Mouse (Mus musculus): Measurements from ENCODE around the gene Kpna4. TPM values are rescaled to one million over a fixed set of nuclear protein-coding genes. Genes with fewer than 3 reads are reported as not detected.

Gene Kpna4
- total RNA-seq (2022): 10 to 100 TPM; 85.3 to 94.0 (median 91.3) TPM

DNA sequence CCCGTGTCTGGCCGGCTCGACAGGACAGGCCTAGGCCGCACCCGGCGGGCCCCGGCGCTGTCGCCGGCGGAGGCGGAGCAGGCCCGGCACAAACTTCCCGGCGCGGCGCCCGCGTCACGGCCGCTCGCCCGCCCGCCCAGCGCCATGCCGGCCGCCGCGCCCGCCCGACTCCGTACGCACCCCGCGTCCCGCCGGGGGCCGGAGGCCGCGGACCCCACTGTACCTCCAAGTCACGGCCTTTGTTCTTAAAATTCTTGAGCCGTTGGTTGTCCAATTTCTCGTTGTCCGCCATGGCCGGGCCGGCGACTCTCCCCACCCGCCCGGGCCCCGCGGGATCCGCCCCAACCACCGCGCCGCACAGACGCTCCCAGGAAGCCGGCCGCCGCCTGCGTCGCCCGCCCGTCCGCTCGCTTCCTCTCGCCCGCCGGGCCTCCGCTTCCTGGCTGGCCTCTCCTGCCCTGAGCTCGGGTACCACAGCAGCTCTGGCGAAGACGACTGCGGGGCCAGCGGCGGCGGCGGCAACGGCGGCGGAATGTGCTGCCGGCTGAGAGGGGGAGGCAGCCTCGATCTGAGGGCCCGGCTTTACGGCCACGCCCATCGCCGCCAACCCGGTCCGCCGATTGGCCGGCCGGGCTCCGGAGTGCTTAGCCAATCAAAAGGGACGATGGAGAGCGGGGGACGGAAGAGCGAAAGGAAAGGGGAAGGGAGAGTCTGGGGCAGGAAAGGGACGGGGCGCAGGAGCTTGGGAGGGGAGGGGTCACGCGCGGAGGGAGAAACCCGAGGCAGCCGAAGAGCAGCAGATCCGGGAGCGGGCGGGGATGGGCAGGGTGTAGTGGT is at the start of gene Kpna4:
Gene Kpna4 (minus strand): TSS at position 605 of the 837 bp plus-strand sequence.
- DNase-seq (ENCODE audit: low spot score): peak; percentile 93

DNA sequence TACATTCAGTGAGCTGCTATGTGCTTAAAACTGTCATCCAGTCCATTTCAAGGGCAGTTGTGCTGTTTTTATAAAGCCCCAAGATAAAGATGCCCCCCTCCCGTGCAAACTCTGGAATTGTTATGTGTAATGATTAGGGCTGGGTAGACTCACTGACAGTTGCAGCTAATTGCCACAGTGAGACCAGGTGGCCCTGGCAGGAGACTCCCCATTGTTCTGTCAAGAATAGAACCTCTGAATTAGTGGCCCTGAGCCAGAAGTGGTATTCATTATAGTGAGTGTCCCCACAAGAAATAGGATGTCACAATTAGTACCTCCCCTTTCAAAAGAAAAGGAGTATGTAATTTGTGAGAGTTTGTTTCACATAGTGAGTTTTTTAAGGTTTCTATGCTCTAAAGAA is 48.3 kb upstream of the Kpna4 start:
- no peak for DNase-seq (ENCODE audit: low spot score)

DNA sequence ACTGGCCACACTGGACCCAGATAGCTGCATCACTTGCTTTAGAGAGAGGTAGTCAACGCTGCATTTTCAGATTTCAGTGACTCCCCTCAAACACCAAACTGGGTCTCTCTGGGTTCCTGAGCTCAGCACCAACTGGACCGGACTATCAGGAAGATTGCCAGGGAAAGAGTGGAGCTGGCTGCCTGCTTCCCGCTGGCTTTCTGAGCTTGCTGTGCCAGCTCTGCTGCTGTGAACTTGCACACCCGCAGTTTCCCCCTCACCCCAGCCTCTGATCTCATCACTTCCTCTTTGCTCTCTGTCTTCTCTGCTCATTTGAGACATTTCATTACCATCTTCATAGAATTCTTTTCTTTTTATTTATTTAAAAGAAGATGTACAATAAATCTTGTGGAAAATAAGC is 44.2 kb upstream of the Kpna4 start:
- peak; percentile 29 for DNase-seq (ENCODE audit: low spot score)

DNA sequence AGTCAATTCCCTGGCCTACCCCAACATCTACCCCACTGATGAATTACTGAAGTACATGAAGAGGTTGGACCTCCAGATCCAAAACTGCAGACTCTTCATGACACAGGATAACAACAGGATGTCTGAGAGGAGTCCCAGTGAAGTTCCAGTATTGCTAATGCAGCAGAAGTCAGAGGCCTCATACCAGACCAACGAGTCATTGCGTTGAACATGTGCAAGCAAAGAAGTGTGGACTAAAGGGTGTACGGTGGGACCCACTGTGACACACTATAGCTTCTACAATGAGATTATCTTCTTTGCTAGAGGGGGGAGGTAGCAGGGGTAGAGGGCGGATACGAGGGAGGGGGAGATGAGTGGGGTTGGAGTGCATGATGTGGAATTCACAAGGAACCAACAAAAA is 42.9 kb upstream of the Kpna4 start:
- no peak for DNase-seq (ENCODE audit: low spot score)

DNA sequence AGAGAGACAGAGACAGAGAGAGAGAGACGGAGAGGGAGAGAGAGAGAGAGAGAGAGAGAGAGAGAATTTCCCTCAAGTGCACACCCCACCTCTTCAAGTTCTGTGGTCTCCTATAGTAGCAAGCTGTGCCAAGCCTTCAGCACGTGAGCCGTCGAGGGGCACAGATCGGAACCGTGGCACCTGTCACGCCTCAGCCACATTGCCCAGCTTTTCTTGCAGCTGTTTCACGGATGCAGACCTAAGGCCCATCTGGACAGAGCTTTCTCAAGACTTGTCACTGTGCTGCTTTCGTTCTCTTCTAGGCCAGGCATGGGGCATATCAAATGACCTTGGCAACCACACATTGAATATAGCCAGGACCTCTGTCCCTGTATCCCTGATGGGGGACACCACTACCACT is 41.8 kb upstream of the Kpna4 start:
- DNase-seq (ENCODE audit: low spot score): no peak

DNA sequence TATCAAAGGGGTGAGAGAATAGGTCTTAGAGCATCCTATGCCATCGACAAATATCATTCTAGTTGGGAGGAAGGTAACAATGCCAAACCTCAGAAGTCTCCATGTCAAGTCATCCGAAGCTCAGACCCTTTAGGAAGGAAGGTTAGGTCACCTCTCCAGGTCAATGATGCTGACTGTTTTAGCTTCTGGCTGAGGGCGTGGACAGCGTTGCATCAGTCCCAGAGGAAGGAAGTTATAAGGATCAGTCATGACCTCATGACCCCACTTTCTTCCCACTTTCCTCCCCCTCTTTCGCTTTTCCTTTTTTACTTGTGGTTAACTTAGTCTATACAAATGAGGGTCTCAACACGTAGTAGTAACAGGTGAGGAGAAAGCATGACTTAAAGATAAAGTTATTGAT is 36.1 kb upstream of the Kpna4 start:
- DNase-seq (ENCODE audit: low spot score): no peak

DNA sequence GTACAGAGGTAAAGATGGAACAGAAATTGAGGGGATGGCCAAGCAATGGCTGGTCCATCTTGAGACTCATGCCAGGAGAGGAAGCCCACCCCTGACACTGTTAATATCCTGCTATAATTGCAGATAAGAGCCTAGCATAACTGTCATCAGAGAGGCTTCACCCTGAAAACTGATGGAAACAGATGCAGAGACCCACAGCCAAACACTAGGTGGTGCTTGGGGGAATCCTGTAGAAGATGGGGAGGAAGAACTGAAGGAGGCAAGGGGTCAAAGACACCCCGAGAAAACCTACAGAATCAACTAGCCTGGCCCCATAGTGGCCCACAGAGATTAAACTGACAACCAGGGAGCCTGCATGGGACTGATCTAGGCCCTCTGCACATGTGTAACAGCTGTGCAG is 33.5 kb upstream of the Kpna4 start:
- DNase-seq (ENCODE audit: low spot score): no peak

DNA sequence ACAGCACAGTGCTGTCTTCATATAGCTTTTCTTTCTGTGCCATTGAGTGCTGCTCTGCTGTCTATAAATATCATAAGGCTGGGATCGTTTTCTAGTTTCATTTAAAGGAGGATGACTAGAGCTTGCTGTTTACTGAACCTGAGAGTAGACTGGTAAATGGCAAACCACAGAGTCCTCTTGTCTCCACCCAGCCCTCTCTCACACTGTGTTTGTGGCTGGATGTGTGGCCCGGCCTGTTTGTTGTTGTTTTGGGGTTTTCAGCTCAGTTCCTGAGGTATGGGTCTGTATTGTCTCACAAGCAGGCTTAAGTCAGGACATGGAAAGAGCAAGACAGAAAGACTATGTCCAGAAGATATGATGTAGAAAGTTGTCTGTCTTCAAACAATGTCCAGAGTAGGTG is 32.6 kb upstream of the Kpna4 start:
- no peak for DNase-seq (ENCODE audit: low spot score)

DNA sequence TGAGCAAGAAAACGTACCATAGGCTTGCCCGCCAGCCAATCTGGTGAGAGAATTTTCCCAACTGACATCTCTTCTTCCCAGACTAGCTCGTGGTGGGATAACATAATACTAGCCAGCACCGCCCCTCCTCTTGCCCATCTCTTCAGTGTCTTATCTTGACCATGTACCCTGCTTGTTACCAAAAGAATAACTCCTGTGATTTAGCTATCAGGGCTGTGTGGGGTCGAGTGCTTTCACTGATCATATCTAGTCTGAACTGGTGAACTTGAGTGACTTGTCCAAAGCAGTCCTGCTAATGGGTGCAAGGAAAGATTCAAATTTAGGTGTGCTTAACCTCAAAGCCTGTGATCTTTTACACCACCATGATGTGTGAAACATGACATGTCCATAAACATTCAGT is 31.0 kb upstream of the Kpna4 start:
- DNase-seq (ENCODE audit: low spot score): no peak

DNA sequence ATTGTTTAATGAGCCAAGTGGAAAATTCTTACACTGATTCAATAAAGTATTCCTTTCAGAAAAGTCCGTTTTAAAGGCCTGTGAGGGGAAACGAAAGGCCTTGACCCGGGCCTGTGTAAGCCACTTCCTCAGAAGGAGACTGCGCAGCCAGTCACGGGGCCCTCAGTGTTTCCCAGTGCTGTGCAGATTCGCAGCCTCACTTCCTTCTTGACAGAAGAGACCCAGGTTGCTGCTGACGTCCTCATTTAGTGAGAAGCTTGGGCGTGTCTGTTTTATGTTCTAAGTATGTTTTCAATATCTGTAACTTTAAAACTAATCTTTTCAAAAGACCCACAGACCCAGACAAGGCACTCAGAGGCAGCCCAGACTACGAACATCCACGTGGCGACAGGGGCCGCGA is 29.6 kb upstream of the Kpna4 start:
- peak; percentile 51 for DNase-seq (ENCODE audit: low spot score)

DNA sequence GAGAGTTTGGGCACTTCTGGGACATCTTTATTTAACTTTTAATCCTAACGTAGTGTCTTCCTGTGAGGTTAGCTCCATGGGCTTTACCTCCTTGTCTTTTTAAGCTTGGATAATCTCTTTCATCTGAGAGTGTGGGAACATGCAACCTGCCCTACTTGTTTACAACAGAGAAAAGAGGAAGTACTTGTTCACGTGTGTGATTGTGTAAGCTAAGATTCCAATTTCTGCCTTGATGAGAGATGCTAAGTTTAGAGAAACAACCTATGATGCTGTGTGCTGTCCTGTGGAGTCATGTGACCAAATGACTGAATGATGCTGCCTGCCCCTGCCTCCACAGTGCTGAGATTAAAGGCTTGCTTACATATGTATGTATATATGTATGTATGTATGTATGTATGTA is 27.8 kb upstream of the Kpna4 start:
- DNase-seq (ENCODE audit: low spot score): no peak

DNA sequence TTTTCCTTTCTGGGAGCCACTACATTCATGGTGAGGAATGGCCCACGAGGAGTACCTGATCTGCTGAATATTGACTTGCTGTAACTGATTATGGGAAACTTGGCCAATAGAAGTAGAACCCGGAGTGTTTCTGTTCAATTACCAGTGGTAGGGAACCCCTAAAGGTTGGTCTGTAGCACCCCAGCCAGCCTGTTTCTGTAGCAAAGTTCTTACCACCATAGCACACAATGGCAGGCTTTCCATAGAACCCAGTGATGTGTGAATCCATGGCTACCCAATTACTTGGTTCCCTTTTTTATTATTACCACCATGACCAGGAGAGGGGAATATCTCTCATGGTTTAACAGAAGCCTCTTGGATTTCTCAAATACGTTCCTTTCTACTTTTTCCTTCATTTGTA is 24.0 kb upstream of the Kpna4 start:
- no peak for DNase-seq (ENCODE audit: low spot score)

DNA sequence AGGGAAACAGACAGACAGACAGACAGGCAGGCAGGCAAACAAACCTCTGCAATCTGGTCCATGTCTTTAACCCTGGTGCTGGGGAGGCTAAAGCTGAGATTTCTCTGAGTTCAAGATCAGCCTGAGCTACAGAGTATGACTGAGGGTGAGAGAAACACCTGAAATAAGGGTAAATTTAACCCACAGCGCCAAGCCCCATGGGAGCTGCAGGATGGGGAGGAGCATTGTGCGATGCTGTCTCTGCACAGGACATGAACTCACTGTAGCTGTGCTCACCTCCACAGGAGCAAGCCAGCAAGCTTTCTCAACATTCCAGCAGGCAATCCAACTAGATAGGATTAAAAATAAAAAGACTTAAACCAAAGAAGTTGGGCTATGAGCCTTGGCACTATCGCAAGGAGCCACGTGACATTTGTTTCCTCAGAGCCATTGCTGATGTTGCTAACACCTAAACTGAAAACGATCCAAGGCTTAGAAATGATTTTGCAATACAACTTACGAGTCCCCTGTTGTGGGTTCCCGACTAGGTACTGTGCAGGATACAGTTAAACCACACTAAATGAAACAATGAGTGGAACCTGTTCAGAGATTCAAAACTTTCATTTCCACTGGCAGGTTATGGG is 15.6 kb upstream of the Kpna4 start:
- no peak for DNase-seq (ENCODE audit: low spot score)

DNA sequence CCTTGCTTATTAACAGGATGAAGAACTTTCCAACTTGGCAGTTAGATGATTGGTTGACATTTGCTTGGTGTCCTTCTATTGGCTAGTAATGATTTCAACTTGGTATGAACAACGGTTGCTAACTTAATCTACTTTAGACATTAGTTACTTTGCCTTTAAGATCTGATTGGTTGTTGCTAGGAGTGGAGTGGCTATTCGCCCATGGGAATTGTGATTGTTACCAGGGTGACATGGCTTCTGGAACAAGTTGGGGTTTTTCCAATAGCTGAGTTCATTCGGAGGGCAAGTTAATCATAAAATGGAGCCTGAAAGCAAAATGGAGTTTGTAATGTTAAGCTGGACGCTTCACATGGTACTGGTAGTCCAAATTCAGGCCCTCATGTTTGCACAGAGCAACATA is 13.9 kb upstream of the Kpna4 start:
- DNase-seq (ENCODE audit: low spot score): peak; percentile 38

DNA sequence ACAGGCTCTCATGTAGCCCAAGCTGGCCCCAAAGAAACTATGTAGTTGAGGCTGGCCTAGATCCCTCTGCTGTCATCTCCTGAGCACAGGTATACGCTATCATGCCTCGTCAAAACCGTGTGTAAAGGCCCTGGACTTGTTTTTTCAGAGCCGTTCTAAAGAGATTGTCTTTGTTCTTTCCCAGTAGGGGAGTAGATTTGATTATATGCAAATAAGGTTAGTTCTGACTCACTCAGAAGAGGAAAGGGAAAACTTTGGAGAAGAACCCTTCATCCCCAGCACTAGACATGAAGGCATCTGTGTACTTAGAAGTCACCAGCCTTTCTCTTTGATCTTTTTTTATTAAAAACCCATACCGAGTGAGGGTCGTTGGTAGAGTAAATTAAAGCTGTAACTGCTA is 9.1 kb upstream of the Kpna4 start:
- no peak for DNase-seq (ENCODE audit: low spot score)

DNA sequence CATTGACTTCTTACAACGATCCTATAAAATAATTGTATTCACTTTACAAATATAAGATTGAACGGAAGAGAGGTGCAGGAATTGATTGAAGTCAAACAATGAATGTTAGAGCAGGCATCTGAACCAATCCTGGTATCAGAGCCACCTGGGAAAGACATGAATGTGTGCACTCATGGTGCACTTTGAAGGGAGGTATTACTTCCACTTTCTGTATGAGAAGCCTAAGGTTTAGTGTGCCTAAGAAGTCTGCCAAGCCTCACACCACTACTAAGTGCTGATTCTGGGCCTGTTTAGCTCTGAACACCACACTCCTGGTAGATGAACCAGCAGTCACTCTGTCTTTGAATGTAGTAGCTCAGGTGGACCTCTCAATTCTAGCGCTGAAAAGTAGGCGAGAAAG is 4.1 kb upstream of the Kpna4 start:
- DNase-seq (ENCODE audit: low spot score): no peak

DNA sequence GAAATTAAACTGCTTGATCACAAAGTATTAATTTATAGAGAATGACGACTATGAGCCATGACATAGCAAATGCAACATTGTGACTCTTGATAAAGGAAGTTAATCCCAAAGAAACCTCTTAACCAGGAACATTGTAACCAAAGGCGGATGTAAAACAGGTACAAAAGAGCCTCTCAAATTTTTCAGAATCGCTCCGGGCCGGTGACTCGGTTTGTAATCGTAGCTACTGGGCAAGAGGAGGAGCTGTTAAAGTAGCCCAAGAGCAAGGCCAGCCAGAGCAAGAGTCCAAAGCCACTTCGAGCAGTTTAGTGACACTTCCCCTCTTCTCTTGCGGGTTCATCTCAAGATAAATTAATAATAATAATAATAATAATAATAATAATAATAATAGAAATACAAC is 780 bp upstream of the Kpna4 start:
- DNase-seq (ENCODE audit: low spot score): no peak

DNA sequence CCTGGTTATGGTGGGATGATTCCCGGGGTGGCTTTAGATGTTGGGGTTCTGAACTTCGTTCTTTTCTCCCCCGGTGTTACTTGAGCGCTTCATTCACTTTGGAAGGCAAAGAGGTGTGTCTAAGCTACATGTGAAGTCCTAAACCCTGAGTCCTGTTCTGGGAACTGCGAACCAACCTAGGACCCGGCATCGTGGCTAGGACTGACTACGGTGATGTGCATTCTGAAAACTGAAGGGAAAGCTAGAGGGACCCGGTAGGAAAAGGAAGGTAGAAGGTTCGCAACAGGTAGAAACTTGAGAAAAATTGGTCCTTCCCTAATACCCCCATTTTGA is 399 bp upstream of the Kpna4 start:
- DNase-seq (ENCODE audit: low spot score): no peak

DNA sequence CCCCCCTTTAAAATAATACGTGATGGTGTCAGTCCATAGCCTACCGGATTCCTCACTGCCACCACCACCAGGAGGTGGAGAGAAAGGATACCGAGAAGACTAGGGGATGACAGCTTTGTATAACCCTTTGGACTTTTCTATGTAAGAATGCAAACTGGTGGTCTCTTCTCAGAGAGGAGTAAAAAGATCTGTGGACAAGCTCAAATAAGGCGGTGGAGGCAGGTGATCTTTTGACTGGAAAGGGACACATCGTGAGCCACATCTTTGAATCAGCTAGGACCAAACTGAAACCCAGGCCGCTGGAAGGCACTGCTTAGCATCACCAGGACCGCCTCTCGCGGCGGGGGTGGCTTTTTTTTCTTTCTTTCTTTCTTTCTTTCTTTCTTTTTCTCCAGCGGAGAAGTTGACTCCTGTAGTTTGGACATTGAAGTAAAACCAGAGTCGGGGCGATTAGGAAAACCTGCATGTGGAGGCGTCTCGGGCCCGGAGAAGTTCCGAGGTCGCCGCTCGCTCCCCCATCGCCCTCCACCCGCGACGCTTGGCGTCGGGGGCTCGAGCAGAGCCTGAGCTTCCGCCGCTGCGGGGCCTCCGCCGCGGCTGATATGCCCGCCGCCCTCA is 913 bp downstream of the Kpna4 start:
- DNase-seq (ENCODE audit: low spot score): no peak

DNA sequence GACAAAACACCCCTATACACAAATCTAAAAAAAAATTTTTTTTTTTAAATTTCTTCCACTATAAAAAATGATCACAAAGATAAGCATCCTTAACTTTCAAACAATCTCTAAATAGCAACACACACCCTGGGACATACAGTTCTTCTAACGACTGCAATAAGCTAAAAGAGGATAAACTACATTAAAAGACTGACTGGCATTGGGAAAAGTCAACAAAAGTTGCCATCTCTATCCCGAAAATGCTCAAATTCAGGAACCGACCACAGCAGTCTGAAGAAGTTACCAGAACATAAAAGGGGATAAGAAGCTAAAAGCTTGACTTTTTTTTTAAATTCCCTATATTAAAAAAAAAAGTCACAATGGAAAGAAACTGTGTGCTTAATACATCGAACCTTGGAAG is 1.5 kb downstream of the Kpna4 start:
- DNase-seq (ENCODE audit: low spot score): no peak

DNA sequence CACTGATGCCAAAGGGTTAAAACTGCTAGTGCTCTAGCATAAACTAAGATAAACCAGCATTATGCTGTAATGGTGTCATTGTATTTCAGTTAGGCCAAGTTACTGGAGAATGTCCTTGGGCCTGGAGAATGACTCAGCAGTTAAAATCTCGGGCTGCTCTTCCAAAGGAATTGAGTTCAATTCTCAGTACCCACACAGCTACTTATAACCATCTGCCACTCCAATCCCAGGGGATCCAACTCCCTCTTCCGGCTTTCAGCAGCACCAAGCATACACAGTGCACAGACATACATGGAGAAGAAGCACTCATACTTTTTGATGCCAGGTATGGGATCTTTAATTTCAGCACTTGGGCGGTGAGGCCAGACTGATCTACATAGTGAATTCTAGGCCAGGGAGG is 8.1 kb downstream of the Kpna4 start:
- DNase-seq (ENCODE audit: low spot score): peak; percentile 31

DNA sequence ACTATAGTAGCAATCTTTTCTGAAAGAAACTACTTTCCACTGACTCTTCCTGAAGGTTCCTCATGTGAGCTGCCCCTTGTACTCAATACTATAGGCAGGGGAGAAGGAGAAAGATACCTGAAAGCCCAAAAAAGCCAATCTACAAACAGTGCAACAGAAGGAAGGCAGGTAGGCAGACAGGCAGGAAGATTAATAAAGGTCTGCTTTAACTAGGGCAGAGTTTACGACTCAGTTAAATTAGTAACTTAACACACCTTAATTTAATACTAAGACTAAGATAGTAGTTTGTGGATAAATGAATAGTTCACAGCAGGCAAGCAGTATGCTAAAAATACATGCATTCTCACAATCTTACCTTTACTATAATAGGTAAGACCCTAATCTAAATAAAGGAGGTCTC is 12.2 kb downstream of the Kpna4 start:
- no peak for DNase-seq (ENCODE audit: low spot score)

DNA sequence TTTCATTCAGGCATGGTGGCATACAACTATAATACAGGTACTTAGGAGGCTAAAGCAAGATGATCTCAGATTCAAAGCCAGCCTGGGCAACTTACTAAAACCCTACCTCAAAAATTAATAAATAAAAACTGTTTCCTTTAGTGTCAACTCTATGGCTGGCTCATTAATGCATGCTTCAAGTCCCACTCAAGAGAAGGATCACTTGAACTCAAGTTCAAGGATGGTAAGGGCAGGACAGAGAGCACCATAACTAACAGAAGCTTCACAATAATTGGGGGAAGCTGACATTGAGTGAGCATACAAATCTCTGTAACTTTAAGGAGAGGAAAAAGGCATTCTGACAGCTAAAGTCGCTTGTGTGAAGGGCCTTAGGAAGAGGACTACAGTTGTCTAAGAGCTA is 13.0 kb downstream of the Kpna4 start:
- no peak for DNase-seq (ENCODE audit: low spot score)
